Mouse (Mus musculus) ES-Bruce4 (cell line): ENCODE results near the gene Arid1b.

ENCODE experiments used
- CTCF ChIP-seq: IDR thresholded peaks from one replicate; pipeline ENCODE4 v1.8.1; 2011; ENCODE audit warnings: low read depth, low read length
- EP300 ChIP-seq: IDR thresholded peaks from 2 replicates; pipeline ENCODE4 v1.6.1; 2011; ENCODE audit warnings: low read depth, low read length; ENCODE audit not compliant: insufficient read depth

GRCm38 (mm10) chr17:5275749-5276148, 281.6 kb downstream of the Arid1b start:
- no peak for TF ChIP-seq EP300
- no peak for TF ChIP-seq CTCF
